Mouse (Mus musculus): ENCODE data around the gene Doc2b.

Doc2b gene

DNA sequence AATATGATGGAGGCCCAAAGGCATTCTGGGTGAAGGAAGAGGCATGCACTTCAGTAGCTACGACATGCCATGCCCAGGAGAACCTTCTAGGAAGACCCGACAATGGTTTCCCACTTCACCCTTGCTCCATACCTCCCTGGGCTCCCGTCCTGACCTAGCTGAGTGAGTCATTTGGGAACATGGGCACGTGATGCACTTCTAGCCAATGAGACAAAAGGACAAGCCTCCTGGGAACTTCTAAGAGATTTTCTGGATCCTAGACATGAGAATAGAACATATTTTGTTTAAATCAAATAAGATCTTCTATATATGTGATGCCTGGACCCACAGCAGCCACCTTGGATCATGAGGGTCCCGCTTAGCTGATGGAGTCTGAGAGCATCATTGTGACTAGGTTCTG, 3.3 kb downstream of the Doc2b start:
- no peak for DNase-seq (ENCODE audit: low spot score)

DNA sequence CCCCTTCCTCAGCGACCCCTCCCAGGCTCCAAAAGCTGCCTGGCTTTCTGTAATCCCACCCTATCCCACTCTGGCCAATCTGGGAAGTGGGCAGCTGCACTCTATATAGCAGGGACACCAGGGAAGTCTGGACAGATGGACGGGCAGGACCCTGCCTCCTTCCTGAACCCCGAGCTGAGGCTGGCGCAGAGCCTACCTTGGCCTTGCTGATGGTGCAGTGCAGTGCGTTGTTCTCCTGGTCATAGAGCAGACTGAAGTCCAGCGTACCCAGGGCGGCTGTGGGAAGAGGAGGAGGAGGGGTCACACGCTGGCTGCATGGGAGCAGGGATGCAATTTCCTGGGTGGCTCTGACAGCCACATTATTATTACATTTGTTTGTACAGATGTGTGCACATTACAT, 10.0 kb downstream of the Doc2b start:
- no peak for DNase-seq (ENCODE audit: low spot score)

DNA sequence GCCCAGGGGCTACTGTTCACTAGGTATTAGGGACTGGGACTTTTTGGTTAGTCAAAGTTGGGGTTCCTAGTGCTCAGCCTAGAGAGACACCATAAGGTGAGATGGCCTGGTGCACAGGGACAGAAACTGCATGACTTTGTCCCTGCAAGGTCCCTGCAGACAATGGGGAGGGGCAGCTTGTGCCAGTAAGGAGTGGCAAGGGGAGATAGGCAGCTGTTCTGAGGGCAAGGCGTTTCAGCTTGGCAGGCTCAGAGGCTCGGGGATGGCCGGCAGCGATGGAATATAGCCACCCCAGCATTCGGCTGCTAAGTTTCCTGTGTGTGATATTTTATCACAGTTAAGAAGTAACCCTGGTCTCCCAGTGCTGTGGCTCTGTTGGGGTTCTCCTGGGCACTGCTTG, 12.1 kb downstream of the Doc2b start:
- DNase-seq (ENCODE audit: low spot score) = no peak

DNA sequence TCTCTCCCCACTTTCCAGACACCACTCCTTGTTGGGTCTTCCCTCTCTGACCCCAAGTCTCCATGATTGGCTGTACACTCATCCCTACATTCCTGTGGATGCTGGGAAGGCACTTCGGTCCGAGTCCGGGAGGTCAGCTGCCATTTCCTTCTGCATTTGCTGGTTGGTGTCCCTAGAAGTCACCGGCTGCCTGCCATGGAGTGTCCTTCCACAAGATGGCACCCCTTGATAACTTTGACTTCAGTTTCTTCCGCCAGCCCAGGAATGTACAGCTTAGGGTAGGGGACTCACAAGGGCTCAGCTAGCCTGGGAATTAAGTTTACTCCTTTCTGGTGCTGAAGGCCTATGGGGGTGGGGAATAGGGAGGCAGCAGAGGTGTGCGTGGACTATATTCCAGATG, 13.9 kb downstream of the Doc2b start:
- peak; percentile 88 for DNase-seq (ENCODE audit: low spot score)

DNA sequence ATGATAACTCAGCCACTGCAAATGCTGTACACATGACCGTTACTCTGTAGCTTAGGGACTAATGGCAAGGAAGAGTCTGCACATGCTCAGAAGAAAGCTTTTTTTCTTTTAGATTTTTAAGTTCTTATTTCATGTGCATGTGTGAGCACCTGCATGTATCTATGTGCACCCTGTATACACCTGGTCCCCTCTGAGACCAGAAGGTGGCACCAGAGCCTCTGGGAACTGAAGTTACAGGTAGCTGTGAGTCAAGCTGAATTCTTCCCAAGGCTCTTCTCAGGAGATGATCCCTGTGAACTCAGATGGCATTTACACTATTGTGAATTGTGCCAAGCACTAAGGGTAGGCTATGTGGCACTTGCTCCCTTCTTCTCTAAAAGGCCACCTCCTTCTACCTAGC, 19.9 kb downstream of the Doc2b start:
- DNase-seq (ENCODE audit: low spot score) = no peak

DNA sequence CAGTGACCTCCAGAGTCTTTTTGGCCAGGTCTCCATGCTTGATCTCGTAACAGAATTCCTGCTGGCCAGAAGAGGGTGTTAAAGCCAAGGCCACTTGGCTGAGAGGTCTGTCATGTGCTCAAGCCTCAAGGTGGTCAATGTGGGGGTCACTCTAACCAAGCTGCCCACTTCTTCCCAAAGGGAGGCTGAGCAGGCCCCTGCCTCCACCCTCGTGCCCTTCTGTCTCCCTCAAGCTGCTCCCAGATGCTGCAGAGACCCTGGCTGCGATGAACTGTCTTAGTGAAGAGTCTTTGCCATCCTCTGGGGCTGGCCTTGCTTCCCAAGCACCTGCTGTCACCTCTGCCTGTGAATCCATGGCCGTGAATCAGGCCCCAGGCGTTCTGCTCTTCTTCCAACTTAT, 23.3 kb downstream of the Doc2b start:
- DNase-seq (ENCODE audit: low spot score) = no peak

DNA sequence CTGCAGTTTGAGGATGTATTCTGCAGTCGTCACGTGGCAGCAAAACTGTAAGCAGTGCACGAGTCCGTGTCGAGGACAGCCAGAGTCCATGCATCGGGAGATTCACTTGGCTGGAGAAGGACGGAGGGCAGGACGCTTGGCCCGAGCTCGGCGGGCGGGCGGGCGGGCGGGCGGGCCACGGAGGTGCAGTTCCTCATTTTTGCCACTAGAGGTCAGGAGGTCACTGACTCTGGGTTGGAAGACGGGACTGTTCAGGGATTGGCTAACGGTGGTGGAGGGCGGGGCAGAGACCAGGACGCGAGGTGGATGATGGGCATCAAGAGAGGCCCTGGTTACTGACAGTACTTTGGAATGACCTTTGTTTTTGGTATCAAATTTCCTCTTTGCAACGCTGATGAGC, 26.6 kb downstream of the Doc2b start:
- DNase-seq (ENCODE audit: low spot score) = peak; percentile 93

DNA sequence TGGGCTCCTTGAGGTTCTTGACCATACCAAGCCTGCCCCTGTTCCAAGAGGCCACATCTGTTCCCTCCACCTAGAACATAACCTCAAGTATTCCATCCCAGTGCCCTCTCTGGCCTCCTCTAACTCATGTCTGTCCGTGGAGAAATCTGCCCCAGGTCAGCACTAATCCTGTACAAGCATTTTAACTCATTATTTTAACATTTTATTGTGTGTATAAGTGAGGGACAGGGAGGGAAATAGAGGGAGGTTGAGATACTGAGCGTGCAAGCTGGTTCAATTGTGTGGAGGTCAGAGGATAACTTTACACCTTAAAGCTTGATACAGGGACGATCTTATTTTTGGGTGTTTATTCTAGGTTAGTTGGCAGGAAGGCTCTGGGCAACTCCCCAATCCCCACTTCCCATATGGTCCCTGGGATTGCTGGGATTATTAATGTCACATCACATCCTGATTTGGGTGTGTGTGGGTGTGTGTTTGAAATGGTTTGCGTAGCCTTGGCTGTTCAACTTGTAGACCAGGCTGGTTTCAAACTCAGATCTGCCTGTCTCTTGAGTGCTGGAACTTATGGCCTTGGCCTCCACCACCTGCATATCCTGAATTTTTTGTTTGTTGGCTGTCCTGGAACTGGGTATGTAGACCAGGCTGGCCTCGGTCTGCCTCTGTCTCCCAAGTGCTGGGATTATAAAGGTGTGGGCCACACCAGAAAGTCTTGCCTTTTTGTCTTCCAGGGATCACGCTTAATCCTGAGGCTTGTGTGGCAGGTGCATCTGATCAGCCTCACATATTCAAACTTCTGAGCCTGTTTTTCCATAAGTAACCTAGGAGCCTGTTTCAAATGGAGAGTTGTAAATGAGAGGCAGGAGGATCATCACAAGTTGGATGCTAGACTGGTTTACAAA, 27.5 kb downstream of the Doc2b start:
- no peak for DNase-seq (ENCODE audit: low spot score)

DNA sequence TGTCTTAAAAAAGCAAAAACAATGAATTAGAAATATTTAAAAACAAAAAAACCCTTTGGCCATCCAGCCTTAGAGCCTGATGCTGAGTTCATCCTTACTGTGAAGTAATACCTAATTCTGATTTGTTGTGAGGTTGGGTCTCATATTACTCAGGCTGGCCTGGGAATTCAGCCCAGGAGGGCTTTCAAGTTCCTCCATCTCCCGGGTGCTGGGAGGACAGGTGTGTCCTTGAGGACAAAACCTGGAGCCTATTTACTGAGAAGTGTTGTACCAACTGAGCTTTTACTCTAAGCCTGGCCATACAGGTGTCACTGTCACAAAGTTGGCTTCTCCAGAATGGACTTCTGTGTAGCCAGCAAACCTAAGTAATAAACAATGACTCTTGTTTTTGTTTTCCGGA, 28.8 kb downstream of the Doc2b start:
- no peak for DNase-seq (ENCODE audit: low spot score)

DNA sequence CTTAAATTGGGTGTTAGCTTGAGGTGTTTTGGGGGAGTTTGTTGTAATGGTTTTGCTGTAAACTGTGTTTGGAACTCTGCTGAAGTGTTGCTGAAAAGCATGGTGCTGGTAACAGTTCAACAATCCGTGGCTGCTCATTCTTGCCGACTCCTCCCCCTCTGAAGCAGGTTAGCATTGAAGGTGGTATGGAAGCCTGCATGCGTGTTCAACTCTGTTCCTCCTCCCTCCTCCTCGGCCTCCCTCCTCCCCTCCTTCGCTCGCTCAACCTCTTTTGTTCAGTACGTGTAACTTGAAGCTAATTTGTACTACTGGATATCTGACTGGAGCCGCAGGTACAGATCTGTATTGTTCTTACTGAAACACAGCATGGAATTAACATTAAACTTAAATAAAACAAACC, 30.7 kb downstream of the Doc2b start:
- no peak for DNase-seq (ENCODE audit: low spot score)

DNA sequence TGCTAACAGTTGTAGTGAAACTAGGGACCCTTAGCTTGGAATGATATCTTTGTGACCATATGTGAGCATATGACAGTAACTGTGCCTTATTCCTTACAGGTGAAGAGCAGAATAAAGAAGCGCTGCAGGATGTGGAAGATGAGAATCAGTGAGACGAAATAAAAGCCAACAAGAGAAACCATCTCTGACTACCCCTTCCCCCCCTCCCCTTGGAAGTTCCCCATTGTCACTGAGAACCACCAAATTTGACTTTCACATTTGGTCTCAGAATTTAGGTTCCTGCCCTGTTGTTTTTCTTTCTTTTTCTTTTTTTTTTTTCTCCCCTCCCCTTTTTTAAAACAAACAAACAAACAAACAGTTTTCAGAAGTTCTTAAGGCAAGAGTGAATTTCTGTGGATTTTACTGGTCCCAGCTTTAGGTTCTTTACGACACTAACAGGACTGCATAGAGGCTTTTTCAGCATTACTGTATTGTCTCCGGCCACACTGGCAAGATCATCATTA, 31.3 kb downstream of the Doc2b start:
- no peak for DNase-seq (ENCODE audit: low spot score)

DNA sequence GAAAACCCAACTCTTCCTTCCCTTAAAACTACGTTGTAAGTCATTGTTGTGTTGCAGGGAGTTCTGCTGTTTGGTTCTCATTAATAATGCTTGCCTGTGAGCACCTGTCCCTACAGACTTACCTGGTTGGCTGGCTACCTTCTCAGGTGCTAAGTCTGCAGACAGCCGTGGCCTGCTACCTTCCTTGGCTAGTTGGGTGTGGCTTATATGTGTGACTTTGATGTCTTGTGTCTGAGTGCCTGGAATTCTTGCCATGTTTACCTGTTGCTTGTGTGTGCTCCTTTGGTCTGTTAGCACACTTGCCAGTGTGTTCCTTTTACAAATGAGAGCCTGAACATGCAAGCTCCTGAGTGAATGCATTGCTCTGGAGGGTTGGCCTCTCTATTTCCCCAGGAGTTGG, 33.1 kb downstream of the Doc2b start:
- no peak for DNase-seq (ENCODE audit: low spot score)

DNA sequence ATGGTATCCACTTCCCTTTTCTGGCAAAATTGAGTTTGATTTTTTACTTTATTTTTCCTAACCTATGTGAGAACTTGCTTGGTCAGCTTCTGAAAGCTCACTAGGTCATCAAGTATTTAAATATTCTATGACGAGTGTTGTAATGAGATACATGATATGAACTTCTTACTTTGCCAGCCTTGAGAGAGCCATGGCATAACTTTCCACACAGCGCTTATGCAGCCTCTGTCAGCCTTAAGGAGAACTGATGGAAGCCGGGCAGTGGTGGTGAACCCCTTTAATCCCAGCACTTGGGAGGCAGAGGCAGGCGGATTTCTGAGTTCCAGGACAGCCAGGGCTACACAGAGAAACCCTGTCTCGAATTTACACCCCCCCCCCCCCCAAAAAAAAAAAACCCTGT, 35.1 kb downstream of the Doc2b start:
- no peak for DNase-seq (ENCODE audit: low spot score)

DNA sequence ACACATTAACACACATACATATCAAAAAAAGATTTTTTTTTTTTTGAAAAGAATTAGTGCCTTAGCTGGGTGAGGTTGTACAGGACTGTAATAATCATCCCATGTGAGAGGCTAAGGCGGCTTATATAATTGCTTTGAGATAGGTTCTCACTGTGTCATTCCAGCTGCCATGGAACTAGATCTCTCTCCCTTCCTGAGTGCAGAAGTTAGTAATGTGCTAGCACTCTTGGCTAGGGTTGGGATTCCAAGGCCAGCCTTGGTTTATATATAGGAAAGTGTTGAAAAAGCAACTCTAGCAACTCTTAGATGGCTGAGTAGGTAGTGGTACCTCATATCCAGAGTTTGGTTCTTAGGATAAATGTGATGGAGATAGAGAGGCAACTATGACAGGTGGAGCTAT, 37.3 kb downstream of the Doc2b start:
- no peak for DNase-seq (ENCODE audit: low spot score)

DNA sequence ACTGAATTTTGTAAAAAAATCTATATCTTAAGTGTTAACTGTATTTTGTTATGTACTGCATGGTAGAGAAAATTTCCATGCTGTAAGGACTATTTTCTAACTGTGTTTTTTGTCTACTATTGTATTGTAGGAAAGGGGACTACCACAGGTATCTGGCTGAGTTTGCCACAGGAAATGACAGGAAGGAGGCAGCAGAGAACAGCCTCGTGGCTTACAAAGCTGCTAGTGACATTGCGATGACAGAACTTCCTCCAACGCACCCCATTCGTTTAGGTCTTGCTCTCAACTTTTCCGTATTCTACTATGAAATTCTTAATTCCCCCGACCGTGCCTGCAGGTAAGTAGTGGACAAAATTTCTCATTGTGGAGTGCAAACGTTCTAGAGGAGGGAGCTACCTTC, 39.2 kb downstream of the Doc2b start:
- no peak for DNase-seq (ENCODE audit: low spot score)

DNA sequence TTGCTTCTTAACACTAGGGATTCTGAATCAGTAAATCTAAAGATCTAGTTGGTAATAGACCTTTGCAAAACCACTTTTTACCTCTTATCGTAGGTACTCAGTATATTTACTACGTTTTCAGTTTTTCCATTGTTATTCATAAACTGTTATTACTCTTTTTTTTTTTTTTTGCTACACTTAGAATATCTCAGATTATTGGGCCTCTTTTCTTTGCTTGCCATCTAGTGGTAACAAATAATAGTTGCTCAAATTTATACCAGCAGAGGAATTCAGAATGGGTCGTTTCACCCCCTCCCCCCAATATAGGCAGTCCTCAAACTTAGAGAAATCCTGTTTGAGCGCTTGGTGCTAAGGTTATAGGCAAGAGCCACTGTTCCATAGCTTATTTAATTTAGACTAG, 44.8 kb downstream of the Doc2b start:
- no peak for DNase-seq (ENCODE audit: low spot score)

DNA sequence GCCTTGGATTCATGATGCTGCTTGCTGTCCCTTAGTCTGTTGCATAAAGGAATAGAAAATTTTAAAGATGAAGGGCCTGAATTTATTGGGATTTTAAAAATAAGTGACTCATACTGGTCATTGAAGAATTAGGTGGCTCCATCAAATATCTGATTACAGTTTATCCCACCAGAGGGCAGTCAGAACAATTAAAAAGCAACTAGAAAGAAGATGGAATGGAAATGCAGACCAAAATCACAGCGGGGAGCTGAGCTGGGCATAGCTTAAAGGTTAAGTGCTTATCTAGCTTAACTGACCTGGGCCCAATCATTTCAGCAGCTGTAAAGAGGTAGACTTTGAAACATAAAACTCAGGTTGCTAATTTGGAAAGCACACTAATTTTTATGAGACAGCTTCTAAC, 45.3 kb downstream of the Doc2b start:
- DNase-seq (ENCODE audit: low spot score) = no peak

DNA sequence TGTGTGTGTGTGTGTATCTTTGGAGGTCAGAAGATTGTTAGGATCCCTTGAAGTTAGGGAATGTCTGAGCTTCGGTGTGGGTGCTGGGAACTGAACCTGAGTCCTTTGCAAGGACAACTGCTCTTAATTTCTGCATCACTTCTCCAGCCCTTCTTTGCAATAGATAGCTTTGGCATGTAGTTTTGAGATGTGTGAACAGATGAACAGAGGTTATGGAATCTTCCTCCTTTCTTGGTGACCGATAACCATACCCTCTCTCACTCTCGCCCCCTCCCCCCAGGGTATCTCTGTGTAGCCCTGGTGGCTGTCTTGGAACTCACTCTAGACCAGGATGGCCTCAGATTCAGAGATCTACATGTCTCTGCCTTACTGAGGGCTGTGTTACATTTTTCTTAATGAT, 51.1 kb downstream of the Doc2b start:
- no peak for DNase-seq (ENCODE audit: low spot score)

DNA sequence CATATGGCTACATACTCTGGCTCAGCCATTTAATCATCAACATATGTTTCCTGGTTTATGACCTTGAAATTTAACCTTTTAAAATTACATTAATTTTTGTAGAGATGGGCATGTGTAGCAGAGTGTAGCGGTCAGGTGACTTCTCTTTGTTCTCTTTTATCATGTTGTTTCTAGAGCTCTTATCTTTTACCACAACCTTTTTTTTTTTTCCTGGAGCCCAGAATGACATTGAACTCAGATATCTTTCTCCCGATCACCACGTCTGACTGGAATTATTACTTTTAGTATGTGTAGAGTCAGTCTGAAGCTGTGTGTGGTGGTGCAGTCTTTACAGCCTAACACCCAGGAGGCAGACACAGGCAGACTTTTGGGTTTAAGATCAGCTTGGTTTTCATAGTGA, 54.2 kb downstream of the Doc2b start:
- DNase-seq (ENCODE audit: low spot score) = no peak

DNA sequence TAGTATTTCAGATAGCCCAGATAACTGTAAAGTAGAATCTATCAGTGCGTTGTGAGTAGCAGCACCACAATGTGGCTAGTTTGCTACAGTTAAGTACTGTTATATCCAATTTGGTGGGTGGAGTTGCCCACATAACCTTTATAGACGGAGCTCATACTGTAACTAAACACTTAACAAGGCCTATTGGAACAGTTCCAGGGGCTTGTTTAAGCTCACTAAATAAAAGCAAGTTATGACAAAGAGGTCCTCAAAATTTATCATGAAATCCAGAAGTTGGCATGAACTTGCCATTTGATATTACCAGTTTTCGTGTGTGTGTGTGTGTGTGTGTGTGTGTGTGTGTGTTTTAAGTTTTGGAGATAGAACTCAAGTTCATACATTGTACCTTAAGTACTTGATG, 55.6 kb downstream of the Doc2b start:
- no peak for DNase-seq (ENCODE audit: low spot score)

DNA sequence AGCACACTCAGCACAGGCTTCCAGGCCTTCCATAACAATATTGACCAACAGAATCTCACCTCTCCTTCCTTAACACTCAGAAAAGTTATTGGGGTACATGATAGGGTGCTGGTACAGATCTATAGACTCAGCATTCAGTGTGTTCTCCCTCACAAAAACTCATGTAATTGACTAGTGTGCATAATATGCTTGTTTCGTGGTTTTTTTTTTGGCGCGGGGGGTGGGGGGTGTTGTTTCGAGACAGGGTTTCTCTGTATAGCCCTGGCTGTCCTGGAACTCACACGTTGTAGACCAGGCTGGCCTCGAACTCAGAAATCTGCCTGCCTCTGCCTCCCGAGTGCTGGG, 57.4 kb downstream of the Doc2b start:
- no peak for DNase-seq (ENCODE audit: low spot score)

DNA sequence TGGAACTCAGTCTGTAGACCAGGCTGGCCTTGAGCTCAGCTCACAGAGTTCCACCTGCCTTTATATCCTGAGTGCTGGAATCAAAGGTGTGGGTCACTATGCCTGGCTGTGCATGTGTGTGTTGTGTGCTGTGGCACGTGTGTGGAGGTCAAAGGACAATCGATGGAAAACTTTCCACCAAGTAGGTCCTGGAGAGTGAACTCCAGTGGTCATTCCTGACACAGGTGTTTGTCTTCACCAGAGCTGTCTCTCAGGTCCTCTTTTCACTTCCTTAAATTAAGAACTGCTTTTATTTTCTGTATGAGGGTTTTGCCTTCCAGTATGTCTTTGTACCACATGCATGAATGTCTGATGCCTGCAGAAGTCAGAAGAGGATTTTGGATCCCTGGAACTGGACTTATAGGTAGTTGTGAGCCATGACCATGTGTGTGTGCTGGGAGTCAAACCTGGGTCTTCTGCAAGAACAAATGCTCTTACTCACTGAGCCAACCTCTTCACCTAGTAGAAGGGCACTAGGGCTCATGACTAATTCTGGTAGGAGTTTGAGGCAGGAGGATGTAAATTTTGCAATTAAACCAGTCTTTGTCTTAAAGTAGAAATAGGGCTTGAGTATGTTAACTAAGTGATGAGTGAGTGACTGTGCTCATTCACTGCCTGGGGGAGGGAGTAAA, 57.9 kb downstream of the Doc2b start:
- DNase-seq (ENCODE audit: low spot score) = no peak

DNA sequence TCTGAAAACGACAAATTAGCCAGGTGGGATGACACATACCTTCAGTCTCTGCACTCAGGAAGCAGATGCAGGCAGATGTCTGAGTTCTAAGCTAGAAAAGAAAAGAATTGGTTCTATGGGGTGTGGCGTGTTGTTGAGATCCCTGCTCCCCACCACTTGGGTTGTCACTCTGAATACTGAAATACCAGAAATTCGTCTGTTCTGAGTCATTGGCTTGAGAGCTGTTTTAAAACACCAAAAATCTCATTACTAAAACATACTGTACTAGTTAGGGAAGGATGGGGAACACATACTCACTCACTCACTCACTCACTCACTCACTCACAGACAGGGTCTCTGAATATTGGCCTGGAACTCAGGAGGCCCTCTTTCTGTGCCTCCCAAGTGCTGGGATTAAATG, 58.9 kb downstream of the Doc2b start:
- DNase-seq (ENCODE audit: low spot score) = no peak

Data from embryo, embryonic 10 days (tissue).